Mouse (Mus musculus) MEL (cell line): Measurements from ENCODE around the gene Klb. TPM values are rescaled to one million over a fixed set of nuclear protein-coding genes. Genes with fewer than 3 reads are reported as not detected.

ENCODE experiments used
- DNase-seq: peaks from one replicate; pipeline ENCODE4 v3.0.0; 2011; ENCODE audit warnings: low read depth, low spot score
- H3K27ac ChIP-seq: 2 replicates; pipeline ENCODE4 v1.5.1; 2012; ENCODE audit warnings: low read depth, mild to moderate bottlenecking, control low read depth, low read length, moderate library complexity; ENCODE audit not compliant: control insufficient read depth
- H3K27me3 ChIP-seq, 2 experiments: fragments of 150-350 bp in 1 of 2; sonication (generic) in 1 of 2; 2 replicates each; pipeline ENCODE4 v1.6.1; 2012; ENCODE audit warnings: low read length in 2 of 2, mild to moderate bottlenecking in 2 of 2, improper control_type of control experiment in 1 of 2, moderate library complexity in 1 of 2; ENCODE audit not compliant: insufficient read depth in 2 of 2, control insufficient read depth in 1 of 2
- H3K36me3 ChIP-seq, 2 experiments: 2 replicates each; pipeline ENCODE4 v1.6.1; 2012 to 2014; ENCODE audit warnings: low read length in 2 of 2, improper control_type of control experiment in 1 of 2, inconsistent platforms in 1 of 2, mild to moderate bottlenecking in 1 of 2; ENCODE audit not compliant: insufficient read depth in 2 of 2, control insufficient read depth in 1 of 2
- H3K4me1 ChIP-seq, 2 experiments: fragments of 150-350 bp in 1 of 2; sonication (generic) in 1 of 2; 2 replicates each; pipeline ENCODE4 v1.6.1; 2012; ENCODE audit warnings: low read length in 2 of 2, improper control_type of control experiment in 1 of 2, mild to moderate bottlenecking in 1 of 2; ENCODE audit not compliant: insufficient read depth in 2 of 2, control insufficient read depth in 1 of 2
- H3K4me3 ChIP-seq, 2 experiments: fragments of 150-350 bp in 1 of 2; sonication (generic) in 1 of 2; 2 replicates each; pipeline ENCODE4 v1.5.1; 2012; ENCODE audit warnings: low read depth in 2 of 2, low read length in 2 of 2, mild to moderate bottlenecking in 2 of 2, moderate library complexity in 2 of 2, control low read depth in 1 of 2, improper control_type of control experiment in 1 of 2; ENCODE audit not compliant: control insufficient read depth in 1 of 2, insufficient read depth in 1 of 2
- H3K79me2 ChIP-seq: 2 replicates; pipeline ENCODE4 v1.6.1; 2012; ENCODE audit warnings: mild to moderate bottlenecking, low read length, moderate library complexity; ENCODE audit not compliant: control insufficient read depth, poor library complexity, insufficient read depth
- H3K9ac ChIP-seq: 2 replicates; pipeline ENCODE4 v1.6.1; 2012; ENCODE audit warnings: low read depth, mild to moderate bottlenecking, control low read depth, low read length, moderate library complexity; ENCODE audit not compliant: control insufficient read depth, poor library complexity, severe bottlenecking
- H3K9me3 ChIP-seq: fragments of 150-350 bp; sonication (generic); replicated peaks from 2 replicates; pipeline ENCODE4 v1.6.1; 2012; ENCODE audit warnings: mild to moderate bottlenecking, low read length, improper control_type of control experiment, moderate library complexity; ENCODE audit not compliant: insufficient read depth
- CTCF ChIP-seq, 3 experiments: IDR thresholded peaks in 2 of 3; conservative IDR thresholded peaks in 1 of 3; 2 replicates each; pipeline ENCODE4 v1.5.1; 2011 to 2012; ENCODE audit warnings: low read length in 3 of 3, low read depth in 2 of 3, mild to moderate bottlenecking in 2 of 3, improper control_type of control experiment in 1 of 3, inconsistent platforms in 1 of 3, mixed read lengths in 1 of 3, moderate library complexity in 1 of 3; ENCODE audit not compliant: control insufficient read depth in 1 of 3, insufficient read depth in 1 of 3, poor library complexity in 1 of 3, severe bottlenecking in 1 of 3
- ELF1 ChIP-seq: IDR thresholded peaks from 2 replicates; pipeline ENCODE4 v1.6.1; 2014; ENCODE audit warnings: low read depth, mild to moderate bottlenecking, inconsistent platforms, low read length, improper control_type of control experiment, moderate library complexity
- ETS1 ChIP-seq: IDR thresholded peaks from 2 replicates; pipeline ENCODE4 v1.6.1; 2012; ENCODE audit warnings: low read depth, mild to moderate bottlenecking, inconsistent platforms, low read length, improper control_type of control experiment, moderate library complexity
- MAFK ChIP-seq: IDR thresholded peaks from 2 replicates; pipeline ENCODE4 v1.6.1; 2011; ENCODE audit warnings: low read depth, mild to moderate bottlenecking, low read length, improper control_type of control experiment, borderline replicate concordance
- MEF2A ChIP-seq: IDR thresholded peaks from 2 replicates; pipeline ENCODE4 v1.6.1; 2014; ENCODE audit warnings: low read depth, mild to moderate bottlenecking, inconsistent platforms, low read length, improper control_type of control experiment; ENCODE audit not compliant: poor library complexity, insufficient replicate concordance, severe bottlenecking; ENCODE audit errors: extremely low read depth
- NRF1 ChIP-seq: IDR thresholded peaks from 2 replicates; pipeline ENCODE4 v1.6.1; 2014; ENCODE audit warnings: low read depth, mild to moderate bottlenecking, inconsistent platforms, low read length, improper control_type of control experiment, moderate library complexity; ENCODE audit not compliant: poor library complexity, insufficient read depth, severe bottlenecking
- POLR2AphosphoS2 ChIP-seq: IDR thresholded peaks from 2 replicates; pipeline ENCODE4 v1.6.1; 2011; ENCODE audit warnings: low read length, improper control_type of control experiment
- RAD21 ChIP-seq: IDR thresholded peaks from 2 replicates; pipeline ENCODE4 v1.6.1; 2011; ENCODE audit warnings: mild to moderate bottlenecking, low read depth, low read length, improper control_type of control experiment
- RCOR1 ChIP-seq: IDR thresholded peaks from 2 replicates; pipeline ENCODE4 v1.6.1; 2012; ENCODE audit warnings: low read depth, mild to moderate bottlenecking, inconsistent platforms, low read length, improper control_type of control experiment
- SMC3 ChIP-seq: IDR thresholded peaks from 2 replicates; pipeline ENCODE4 v1.6.1; 2011; ENCODE audit warnings: low read depth, low read length, improper control_type of control experiment
- TAL1 ChIP-seq: IDR thresholded peaks from 2 replicates; pipeline ENCODE4 v1.6.1; 2012; ENCODE audit warnings: mild to moderate bottlenecking, inconsistent platforms, low read length, moderate library complexity, mixed read lengths
- USF2 ChIP-seq, 2 experiments: IDR thresholded peaks; 2 replicates each; pipeline ENCODE4 v1.6.1; 2011 to 2012; ENCODE audit warnings: improper control_type of control experiment in 2 of 2, low read length in 2 of 2, borderline replicate concordance in 1 of 2, inconsistent platforms in 1 of 2, low read depth in 1 of 2, mild to moderate bottlenecking in 1 of 2; ENCODE audit not compliant: insufficient read depth in 1 of 2
- polyA plus RNA-seq, 2 experiments: library from polyadenylated mRNA; stranded (reverse) in 1 of 2; unstranded in 1 of 2; fragments of >175 nt in 1 of 2; fragments of >200 nt in 1 of 2; gene quantifications; 2 replicates each; pipeline versions ENCODE4 v1.2.1 to v1.2.4; 2012; ENCODE audit warnings: low replicate concordance in 2 of 2, low read depth in 1 of 2; ENCODE audit not compliant: insufficient read length in 2 of 2, insufficient read depth in 1 of 2, missing spikeins in 1 of 2
- total RNA-seq: library from RNA; depleted of rRNA; stranded (reverse); fragments of 300-350 nt; gene quantifications from 2 replicates; pipeline ENCODE4 v1.2.3, GENCODE M21; 2012

Gene Klb
- total and polyA plus RNA-seq, 3 experiments: 0.04 TPM; not detected in 2

DNA sequence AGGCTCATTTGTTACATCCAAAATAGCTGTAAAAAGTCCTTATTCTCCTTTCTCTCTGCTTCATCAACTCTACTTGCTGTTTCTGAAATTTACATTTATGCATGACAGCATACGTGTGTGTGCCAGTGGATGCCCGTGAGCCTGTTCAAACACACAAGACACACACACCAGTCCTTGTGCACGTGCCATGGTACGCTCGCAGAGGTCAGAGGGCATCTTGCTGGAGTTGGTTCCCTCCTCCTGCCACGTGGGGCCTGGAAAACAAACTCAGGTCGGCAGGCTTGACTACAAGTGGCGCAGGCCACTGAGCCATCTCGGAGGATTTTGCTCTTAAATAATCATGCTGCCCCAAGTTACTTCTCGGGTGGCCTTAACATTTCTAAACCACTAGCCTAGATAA, 2.4 kb downstream of the Klb start:
- Histone ChIP-seq H3K4me1 (no peaks in the 10 kb centered on the region), H3K27ac (no peak overlapping the region), H3K27me3 (peaks cover 2 to 9% of the 10 kb centered on the region in 2 experiments), H3K9ac (no peak overlapping the region), H3K36me3 (no peaks in the 10 kb centered on the region), H3K4me3 (no peak overlapping the region), H3K9me3 (no peaks in the 10 kb centered on the region), H3K79me2 (no peaks in the 10 kb centered on the region)
- TF ChIP-seq TAL1 (no peak), ETS1 (no peak), NRF1 (no peak), MEF2A (no peak), POLR2AphosphoS2 (no peak), ELF1 (no peak)
- DNase-seq: no peak

DNA sequence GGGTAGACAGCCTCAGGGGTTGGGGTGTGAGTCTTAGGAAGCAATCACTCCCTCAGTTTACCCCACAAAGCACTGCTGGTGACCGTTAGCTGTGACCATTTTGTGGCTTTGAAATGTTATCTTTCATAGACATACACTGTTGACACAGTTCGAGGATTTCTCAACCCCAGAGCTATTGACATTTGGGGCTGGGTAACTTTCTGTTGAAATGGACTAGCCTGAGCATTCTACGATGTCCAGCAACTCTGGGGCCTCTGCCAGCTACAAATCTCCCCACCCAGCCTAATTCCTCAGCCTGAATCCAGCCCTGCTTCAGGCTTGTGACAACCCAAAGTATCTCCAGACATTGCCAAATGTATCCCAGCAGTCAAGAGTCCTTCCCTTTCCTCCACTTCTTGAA, 6.0 kb downstream of the Klb start:
- no peaks in the 10 kb centered on the region for H3K79me2 ChIP-seq
- H3K36me3 ChIP-seq: no peaks in the 10 kb centered on the region
- no peaks in the 10 kb centered on the region for H3K4me1 ChIP-seq
- H3K27ac ChIP-seq: no peak overlapping the region
- DNase-seq: no peak
- H3K4me3 ChIP-seq: no peak overlapping the region
- TF ChIP-seq USF2 (IDR thresholded peaks at IDR 0.05; ENCODE audit: borderline replicate concordance in 1 of 2, insufficient read depth in 1 of 2, low read depth in 1 of 2, low read length in 2 of 2): no peak
- TF ChIP-seq RAD21: no peak
- no peak for TF ChIP-seq RCOR1
- TF ChIP-seq MAFK: no peak
- H3K9me3 ChIP-seq: no peaks in the 10 kb centered on the region
- peaks cover 2 to 7% of the 10 kb centered on the region in 2 experiments for H3K27me3 ChIP-seq
- no peak overlapping the region for H3K9ac ChIP-seq

- peak; percentile 54 for DNase-seq
- no peak overlapping the region for H3K27ac ChIP-seq
- TF ChIP-seq SMC3 (peak; percentile 21; the same call in 1 of the 2 replicates), CTCF (IDR thresholded peaks at IDR 0.05 in 2 of 3, conservative IDR thresholded peaks at IDR 0.05 in 1 of 3; ENCODE audit: control insufficient read depth in 1 of 3, insufficient read depth in 1 of 3, low read depth in 2 of 3, low read length in 3 of 3, poor library complexity in 1 of 3, severe bottlenecking in 1 of 3) (peak; percentile 33 to 37 (median 36); a peak in 4 of 6 replicates), RCOR1 (no peak), RAD21 (peak; percentile 18)
- no peaks in the 10 kb centered on the region for H3K36me3 ChIP-seq
- H3K9me3 ChIP-seq: no peaks in the 10 kb centered on the region
- no peaks in the 10 kb centered on the region for H3K79me2 ChIP-seq
- H3K4me1 ChIP-seq: no peaks in the 10 kb centered on the region
- no peak overlapping the region for H3K4me3 ChIP-seq
- H3K9ac ChIP-seq: no peak overlapping the region
- peaks cover 2 to 10% of the 10 kb centered on the region in 2 experiments for H3K27me3 ChIP-seq
These were observed 6.9 kb downstream of the Klb start for GRCm38 (mm10) chr5:65354985-65355384.
